Mouse (Mus musculus) lung, postnatal 10 days (tissue): ENCODE data around the gene Dio3.

Experiments used
- DNase-seq: peaks from one replicate; pipeline ENCODE4 v3.0.0; 2021

The Dio3 gene

GRCm38 (mm10) chr12:110278853-110279252 is at the start of gene Dio3:
Gene Dio3 (plus strand): TSS chr12:110279068.
- DNase-seq = peak; percentile 55

DNA sequence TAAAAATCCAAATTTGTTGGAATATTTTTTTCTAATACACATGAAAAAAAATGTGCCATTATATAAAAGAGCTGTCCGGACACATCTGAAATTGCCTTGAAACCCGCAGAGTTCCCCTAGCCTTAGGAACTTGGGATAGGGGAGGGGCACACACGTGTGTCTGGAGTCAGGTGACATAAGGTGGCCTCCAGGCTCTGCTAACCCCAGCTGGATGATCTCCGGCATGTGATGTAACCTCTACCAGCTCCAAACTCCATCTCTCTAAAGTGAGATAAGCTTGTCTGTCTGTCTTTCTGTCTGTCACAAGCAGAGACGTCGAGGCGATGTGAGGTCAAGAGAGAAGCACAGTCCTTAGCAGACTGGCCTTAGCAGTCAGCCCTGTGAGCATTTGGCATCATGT is 48.6 kb upstream of the Dio3 start:
- no peak for DNase-seq

- DNase-seq = no peak
Measured at GRCm38 (mm10) chr12:110230767-110231166, 48.1 kb upstream of the Dio3 start.

- DNase-seq = no peak
Measured at GRCm38 (mm10) chr12:110231709-110232600, 46.9 kb upstream of the Dio3 start.

DNA sequence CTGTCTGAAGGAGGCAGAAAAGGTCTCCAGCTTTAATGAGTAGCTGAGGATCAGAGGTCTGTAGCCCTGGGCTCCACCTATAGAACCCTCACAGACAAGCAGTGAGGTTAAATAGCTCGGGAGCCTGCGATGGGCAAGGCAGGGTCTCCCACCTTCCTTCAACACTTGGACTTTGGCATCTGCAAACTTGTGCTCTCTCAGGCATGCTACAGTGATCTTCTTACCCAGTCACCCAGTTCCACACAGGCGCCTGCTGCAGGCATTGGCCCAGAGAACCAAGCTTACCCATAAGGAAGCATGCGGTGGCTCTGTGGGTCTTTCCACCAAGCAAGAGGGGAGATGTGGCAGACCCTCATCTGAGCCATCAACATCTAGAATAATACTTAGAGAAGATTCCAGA is 43.0 kb upstream of the Dio3 start:
- no peak for DNase-seq

DNA sequence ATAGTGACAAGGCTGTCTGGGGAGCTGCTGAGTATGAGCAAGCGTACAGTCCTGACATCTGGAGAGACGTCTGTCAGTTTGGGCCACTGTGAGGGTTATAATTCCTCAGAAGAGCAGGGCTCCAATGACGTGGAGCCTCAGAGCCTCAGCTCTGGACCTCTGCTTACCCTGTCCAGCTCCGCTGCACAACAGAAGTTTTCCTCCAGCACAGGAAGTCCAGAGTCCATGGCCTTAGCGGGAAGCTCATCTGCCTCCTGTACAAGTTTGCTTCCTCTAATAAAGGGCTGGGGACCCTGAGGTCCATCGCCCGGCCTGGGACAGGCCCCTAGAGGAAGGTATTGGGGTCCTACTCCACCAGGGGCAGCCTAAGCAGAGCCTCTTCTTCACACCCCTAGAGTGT is 41.8 kb upstream of the Dio3 start:
- no peak for DNase-seq

DNA sequence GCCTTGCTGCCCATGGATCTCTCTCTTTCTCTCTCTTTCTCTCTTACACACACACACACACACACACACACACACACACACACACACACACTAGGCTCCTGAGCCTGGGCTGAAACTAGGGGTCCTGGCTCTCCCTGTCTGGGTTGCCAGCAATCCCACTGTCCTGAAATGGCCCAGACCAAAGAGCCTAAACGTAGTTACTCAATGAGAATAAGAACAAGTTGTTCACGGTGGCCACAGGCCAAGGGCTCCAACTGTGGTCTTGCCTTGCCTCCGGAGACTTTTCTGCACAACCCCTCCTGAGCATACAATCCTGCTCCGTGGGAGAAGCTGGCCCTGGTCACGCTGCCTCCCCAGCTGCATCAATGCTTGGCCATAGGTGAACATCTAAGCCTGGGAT is 39.5 kb upstream of the Dio3 start:
- no peak for DNase-seq

DNA sequence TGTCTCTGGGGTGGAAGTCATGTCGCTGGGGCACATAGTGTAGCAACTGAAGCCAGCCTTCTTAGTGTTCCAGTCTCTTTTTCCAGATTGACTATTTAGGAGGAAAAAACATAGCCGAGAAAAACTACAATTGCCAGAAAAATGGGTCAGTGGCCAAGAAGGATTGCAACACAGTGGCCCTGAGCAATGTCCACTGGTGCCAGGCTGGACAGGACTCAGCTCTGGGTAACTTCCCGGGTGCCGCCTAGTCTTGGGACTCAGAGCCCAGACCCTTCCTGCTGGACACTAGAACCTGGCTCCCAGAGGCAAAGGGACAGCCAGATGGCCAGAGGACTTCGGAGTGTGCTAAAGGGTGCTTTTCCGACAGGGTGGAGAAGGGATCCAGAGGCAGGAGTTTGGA is 34.3 kb upstream of the Dio3 start:
- DNase-seq = no peak

DNA sequence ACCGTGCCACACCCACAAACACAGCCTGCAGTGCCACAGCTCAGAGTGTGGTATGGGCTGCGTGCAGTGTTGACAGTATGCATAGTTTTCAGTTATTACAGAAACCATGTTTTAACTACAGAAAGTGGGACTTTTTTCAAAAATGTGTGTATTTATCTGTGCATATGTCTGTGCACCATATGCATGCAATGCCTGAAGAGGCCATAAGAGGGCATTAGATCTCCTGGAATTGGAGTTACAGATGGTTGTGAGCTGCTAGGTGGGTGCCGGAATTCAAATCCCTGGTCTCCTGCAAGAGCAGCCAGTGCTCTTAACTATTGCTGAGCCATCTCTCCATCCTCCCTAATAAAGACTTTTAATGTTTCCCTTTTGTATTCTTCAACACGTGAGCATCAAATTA is 33.4 kb upstream of the Dio3 start:
- DNase-seq = no peak

GRCm38 (mm10) chr12:110252163-110252575 is 26.7 kb upstream of the Dio3 start:
- peak; percentile 27 for DNase-seq

DNA sequence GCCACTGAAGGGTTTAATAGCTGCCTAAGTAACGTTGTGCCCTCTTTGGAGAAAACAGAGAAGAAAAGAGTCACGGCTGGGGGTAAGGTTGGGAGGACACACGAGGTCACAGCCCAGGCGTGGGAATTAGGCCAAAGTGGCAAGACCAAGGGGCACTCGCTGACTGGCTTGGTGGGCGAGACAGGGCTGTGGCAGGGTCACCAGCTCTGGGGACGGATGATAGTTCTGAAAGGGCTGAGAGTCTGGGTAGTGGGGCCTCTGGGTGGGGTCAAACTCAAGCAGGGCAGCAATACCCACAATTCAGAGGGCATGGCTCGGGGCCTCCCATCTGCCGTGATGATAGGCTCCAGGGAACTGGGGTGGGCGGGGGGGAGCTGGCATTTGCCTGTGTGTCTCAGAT is 23.1 kb upstream of the Dio3 start:
- DNase-seq = no peak

- DNase-seq = no peak
Measured at GRCm38 (mm10) chr12:110256478-110257220, 22.2 kb upstream of the Dio3 start.

DNA sequence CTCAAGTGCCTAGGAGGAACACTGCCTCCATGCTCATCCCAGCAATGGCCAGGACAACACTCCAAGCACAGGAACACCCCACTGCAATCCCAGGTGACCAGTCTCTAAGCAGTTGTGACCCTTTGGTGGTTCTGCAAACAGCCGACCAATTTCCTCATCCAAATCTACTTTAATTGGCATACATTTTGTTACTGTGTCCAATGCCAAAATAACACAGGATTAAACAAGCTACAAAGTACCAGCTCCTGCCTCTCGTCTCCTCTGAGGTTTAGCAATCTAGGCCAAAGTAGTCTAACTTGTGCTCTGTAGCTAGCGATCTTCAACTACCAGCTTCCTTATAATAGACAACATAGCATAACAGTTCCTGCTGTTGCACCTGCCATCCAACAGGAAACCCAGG is 10.6 kb upstream of the Dio3 start:
- no peak for DNase-seq

DNA sequence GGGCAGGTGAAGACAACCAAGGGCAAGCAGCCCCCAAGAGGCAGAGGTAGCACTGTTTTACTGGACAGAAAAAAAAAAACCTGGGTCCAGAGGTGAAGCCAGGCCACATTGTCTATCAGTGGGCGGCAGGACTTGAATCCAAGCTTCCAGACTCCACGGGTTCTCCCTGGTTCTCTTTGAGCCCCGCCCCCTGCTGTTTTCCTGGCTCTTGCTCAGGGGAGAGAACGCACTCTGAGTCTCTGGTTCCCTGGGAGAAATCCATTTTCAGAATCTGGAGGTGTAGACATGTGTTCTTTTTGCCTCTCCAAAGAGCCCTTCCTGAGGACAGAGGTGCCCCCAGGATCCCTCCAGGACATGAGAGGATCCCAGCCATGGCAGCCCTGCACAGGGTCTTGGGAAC is 9.2 kb upstream of the Dio3 start:
- no peak for DNase-seq

- peak; percentile 11 for DNase-seq
Measured at GRCm38 (mm10) chr12:110276034-110276433, 2.8 kb upstream of the Dio3 start.

DNA sequence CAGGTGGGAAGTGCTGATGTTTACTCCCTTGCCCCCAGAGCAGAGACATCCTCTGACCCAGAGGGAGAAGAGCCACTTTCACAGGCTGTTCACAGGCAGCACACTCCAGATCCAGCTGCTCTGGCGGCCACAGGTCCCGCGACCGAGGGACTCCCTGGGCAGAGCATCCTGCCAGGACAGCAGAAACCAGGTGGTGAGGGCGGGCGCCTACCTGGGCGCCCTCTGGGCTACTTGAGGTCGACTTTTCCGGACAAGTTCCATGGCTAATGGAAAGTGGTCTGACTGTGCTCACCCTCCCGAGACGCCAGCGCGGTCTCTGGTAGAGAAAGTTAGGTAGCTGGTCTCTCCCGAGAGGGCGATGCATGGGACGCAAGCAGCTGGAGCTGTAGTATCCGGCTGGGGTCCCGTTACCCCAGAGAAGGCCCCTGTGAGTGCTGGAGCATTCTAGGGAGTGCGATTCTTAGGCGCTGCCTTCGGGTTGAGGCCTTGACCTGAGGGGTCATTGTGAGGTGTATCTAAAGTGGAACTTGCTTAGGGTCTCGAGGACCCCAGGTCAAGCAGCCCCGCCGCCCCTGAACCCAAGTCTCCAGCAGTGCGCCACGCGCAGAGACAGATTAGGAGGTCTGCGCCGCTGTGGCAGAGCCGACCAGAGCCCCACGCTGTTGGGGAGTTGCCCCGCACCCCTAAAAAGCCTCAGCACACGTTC is 1.5 kb upstream of the Dio3 start:
- DNase-seq = no peak

DNA sequence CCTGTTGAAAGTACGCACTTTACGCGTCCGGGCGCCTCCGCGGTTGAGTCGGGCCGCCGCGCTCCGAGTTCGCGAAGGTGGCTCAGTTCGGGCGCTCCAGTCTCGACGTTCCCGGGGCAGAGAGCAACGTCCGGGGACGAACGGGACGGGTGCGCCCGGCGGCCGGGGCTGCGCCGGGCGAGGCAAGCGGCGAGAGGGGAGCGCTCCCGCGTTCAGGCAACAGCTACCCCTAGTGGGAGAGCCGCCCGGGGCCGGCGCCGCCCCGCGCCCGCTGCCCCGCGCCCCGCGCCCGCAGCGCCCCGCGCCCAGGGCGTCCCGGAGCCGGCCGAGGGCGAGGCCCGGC is 932 bp upstream of the Dio3 start:
- DNase-seq = peak; percentile 39

- DNase-seq = no peak
Measured at GRCm38 (mm10) chr12:110280373-110280772, 1.5 kb downstream of the Dio3 start.

DNA sequence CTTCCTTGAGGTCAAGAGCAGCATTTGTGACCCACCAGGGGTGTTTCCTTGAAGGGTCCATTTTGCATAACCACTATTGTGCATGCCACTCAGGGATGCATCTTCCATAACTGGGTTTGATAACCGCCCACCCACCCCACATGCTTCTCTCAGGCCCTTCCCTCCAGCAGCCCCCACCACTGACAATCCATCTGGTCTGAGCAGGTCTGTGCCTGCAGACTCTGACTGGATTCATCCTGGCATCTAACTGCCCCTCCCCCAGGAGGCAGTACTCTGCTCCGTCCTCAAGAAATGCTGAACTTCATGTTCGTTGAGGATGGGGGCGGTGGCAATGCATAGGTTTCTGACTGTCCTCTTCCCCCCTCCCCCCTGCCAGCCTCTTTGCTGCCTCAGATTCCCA is 4.9 kb downstream of the Dio3 start:
- DNase-seq = no peak

GRCm38 (mm10) chr12:110292816-110293215 is 13.9 kb downstream of the Dio3 start:
- DNase-seq = no peak

DNA sequence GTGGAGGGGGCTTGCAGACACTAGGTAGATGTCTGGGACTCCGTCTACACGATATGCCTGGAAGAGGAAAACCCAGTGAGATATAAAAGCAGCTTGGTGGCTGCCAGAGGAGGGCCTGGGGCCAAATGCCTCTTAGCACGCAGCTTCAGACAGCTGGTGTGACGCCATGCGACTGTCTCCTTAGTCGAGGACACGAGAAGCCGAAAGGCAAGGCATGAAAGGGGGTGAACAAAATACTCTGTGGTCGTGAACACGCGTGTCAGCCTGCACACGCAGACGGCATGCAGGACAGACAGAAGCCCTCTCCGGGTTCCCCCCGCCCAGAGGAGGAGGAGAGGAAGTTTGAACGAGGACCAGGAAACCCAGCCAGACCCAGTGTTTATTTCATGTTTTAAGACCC is 16.0 kb downstream of the Dio3 start:
- DNase-seq = peak; percentile 54

DNA sequence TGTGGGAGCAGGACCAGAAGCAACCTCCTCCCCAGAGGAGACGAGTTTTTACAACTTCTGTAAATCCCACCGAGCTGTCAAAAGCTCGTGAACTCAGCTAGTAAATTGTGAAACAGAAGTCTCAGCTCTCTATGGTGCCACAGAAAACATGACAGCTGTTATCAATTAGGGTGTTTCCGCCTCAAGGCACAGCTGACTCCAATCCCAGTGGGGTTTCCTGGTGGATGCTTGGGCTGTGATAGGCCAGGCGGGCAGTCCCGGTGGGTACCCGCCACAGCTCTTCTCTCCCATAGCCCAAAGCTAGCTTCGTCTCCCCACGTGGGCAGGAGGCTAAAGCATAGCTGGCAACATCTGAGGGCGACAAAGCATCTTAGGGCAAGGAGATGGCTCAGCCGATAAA is 19.8 kb downstream of the Dio3 start:
- peak; percentile 55 for DNase-seq

GRCm38 (mm10) chr12:110319696-110320095 is 40.8 kb downstream of the Dio3 start:
- DNase-seq = no peak
